Mouse (Mus musculus) bone marrow, adult 2 months (tissue): ENCODE results near the gene Nfix. TPM values are rescaled to one million over a fixed set of nuclear protein-coding genes. Genes with fewer than 3 reads are reported as not detected.

Source experiments
- H3K27ac ChIP-seq: fragments of 200-500 bp; 2 replicates; pipeline ENCODE4 v1.5.1; 2012; ENCODE audit warnings: low read depth, mild to moderate bottlenecking, control low read depth, inconsistent platforms, low read length; ENCODE audit not compliant: control insufficient read depth, poor library complexity, insufficient read depth
- H3K4me1 ChIP-seq: fragments of 200-500 bp; 2 replicates; pipeline ENCODE4 v1.6.1; 2011; ENCODE audit warnings: low read length; ENCODE audit not compliant: control insufficient read depth, insufficient read depth
- H3K4me3 ChIP-seq: fragments of 200-500 bp; replicated peaks from 2 replicates; pipeline ENCODE3; 2011; ENCODE audit warnings: mild to moderate bottlenecking, low read depth, low read length, control low read depth; ENCODE audit not compliant: control insufficient read depth
- CTCF ChIP-seq: fragments of 200-500 bp; IDR thresholded peaks from 2 replicates; pipeline ENCODE4 v1.5.1; 2011; ENCODE audit warnings: low read length, control low read depth; ENCODE audit not compliant: control insufficient read depth, insufficient read depth
- POLR2A ChIP-seq: fragments of 200-500 bp; IDR thresholded peaks from 2 replicates; pipeline ENCODE4 v1.6.1; 2011; ENCODE audit warnings: low read depth, mild to moderate bottlenecking, control low read depth, low read length, borderline replicate concordance; ENCODE audit not compliant: control insufficient read depth
- WGBS: fragments of 180-500 bp; shearing (Covaris S2); methylation state at CpG from one replicate; pipeline ENCODE4 v1.1.7; 2018; 5-methylcytosine and 5-hydroxymethylcytosine counted together
- polyA plus RNA-seq: library from polyadenylated mRNA; stranded (reverse); fragments of >200 nt; gene quantifications from 2 replicates; pipeline ENCODE4 v1.2.4, GENCODE M21; 2011; ENCODE audit warnings: low replicate concordance; ENCODE audit not compliant: missing spikeins, insufficient read depth, insufficient read length

Gene Nfix
- polyA plus RNA-seq, 1 experiment, result 20.6 TPM

GRCm38 (mm10) chr8:84730541-84731370, 69.4 kb downstream of the Nfix start:
- peak overlapping the region; percentile 88 for H3K27ac ChIP-seq
- H3K4me1 ChIP-seq, result peaks cover 10% of the 10 kb centered on the region
- H3K4me3 ChIP-seq, result no peak overlapping the region
- WGBS, result 44% methylated on average over 9 of the region's 9 CpGs
- TF ChIP-seq CTCF (no peak), POLR2A (peak; percentile 44; the same call in 1 of the 2 replicates)

- Histone ChIP-seq H3K4me3 (no peak overlapping the region), H3K4me1 (peaks cover 15% of the 10 kb centered on the region), H3K27ac (peak overlapping the region; percentile 57)
- WGBS, result 66% methylated on average over 16 of the region's 16 CpGs
- TF ChIP-seq CTCF, result no peak
- TF ChIP-seq POLR2A, result no peak
Observed at GRCm38 (mm10) chr8:84729921-84730362, 70.2 kb downstream of the Nfix start.

- 60% methylated on average over 3 of the region's 3 CpGs for WGBS
- no peak overlapping the region; the same call in 1 of the 2 replicates for H3K27ac ChIP-seq
- TF ChIP-seq POLR2A (no peak), CTCF (no peak)
Observed at GRCm38 (mm10) chr8:84728474-84728873, 71.7 kb downstream of the Nfix start.

GRCm38 (mm10) chr8:84725941-84726259, 74.2 kb downstream of the Nfix start:
- Histone ChIP-seq H3K27ac (peak overlapping the region; percentile 87), H3K4me3 (no peak overlapping the region), H3K4me1 (peaks cover 21% of the 10 kb centered on the region)
- TF ChIP-seq CTCF, result peak; percentile 40; the same call in 1 of the 2 replicates
- TF ChIP-seq POLR2A, result no peak
- 9% methylated on average over 3 of the region's 3 CpGs for WGBS

More at GRCm38 (mm10) chr8:84728474-84728873, 71.7 kb downstream of the Nfix start:
- Histone ChIP-seq H3K4me1 (peaks cover 16% of the 10 kb centered on the region), H3K4me3 (no peak overlapping the region)

- TF ChIP-seq CTCF (no peak), POLR2A (no peak)
- H3K27ac ChIP-seq, result peak overlapping the region; percentile 87
- H3K4me1 ChIP-seq, result peaks cover 21% of the 10 kb centered on the region
- 46% methylated on average over 10 of the region's 10 CpGs for WGBS
- no peak overlapping the region for H3K4me3 ChIP-seq
Observed at GRCm38 (mm10) chr8:84725246-84725940, 74.8 kb downstream of the Nfix start.

- Histone ChIP-seq H3K27ac (peak overlapping the region; percentile 87), H3K4me1 (peaks cover 20% of the 10 kb centered on the region), H3K4me3 (peak overlapping the region; percentile 72)
- TF ChIP-seq POLR2A, result peak; percentile 8; the same call in 1 of the 2 replicates
- TF ChIP-seq CTCF, result no peak
- WGBS, result 42% methylated on average over 9 of the region's 9 CpGs
Observed at GRCm38 (mm10) chr8:84724683-84725082, 75.5 kb downstream of the Nfix start.

- TF ChIP-seq POLR2A (peak; percentile 33; the same call in 1 of the 2 replicates), CTCF (no peak)
- Histone ChIP-seq H3K27ac (peak overlapping the region; percentile 87), H3K4me3 (peak overlapping the region; percentile 72), H3K4me1 (peaks cover 16% of the 10 kb centered on the region)
- whole genome bisulfite sequencing, result 9% methylated on average over 7 of the region's 7 CpGs
Observed at GRCm38 (mm10) chr8:84723571-84723900, 76.6 kb downstream of the Nfix start.

- peaks cover 16% of the 10 kb centered on the region for H3K4me1 ChIP-seq
- H3K27ac ChIP-seq, result peak within 1 kb of the TSS; percentile 87
- 4% methylated on average over 10 of the region's 10 CpGs for WGBS
- H3K4me3 ChIP-seq, result peak within 1 kb of the TSS; percentile 72
- peak; percentile 63; the same call in 1 of the 2 replicates for TF ChIP-seq POLR2A
- TF ChIP-seq CTCF, result peak; percentile 38; the same call in 1 of the 2 replicates
Observed at GRCm38 (mm10) chr8:84722850-84723570, 77.1 kb downstream of the Nfix start, which contains the start of gene G430095P16Rik. TSS of gene G430095P16Rik (plus strand) at chr8:84723007.
